Mouse (Mus musculus) C2C12 (cell line): ENCODE data around the gene Dscaml1. TPM values are rescaled to one million over a fixed set of nuclear protein-coding genes. Genes with fewer than 3 reads are reported as not detected.

Experiments
- H3K27me3 ChIP-seq: one replicate; pipeline ENCODE4 v1.6.1; 2011; ENCODE audit not compliant: control insufficient read depth, insufficient read depth, insufficient read length
- H3K36me3 ChIP-seq: one replicate; pipeline ENCODE4 v1.6.1; 2011; ENCODE audit not compliant: control insufficient read depth, insufficient read depth
- H3K4me3 ChIP-seq: one replicate; pipeline ENCODE4 v1.5.1; 2011; ENCODE audit warnings: mild to moderate bottlenecking, control low read depth; ENCODE audit not compliant: poor library complexity, insufficient read depth, severe bottlenecking
- H3K79me2 ChIP-seq: one replicate; pipeline ENCODE4 v1.6.1; 2011; ENCODE audit not compliant: control insufficient read depth, insufficient read depth
- H3K79me3 ChIP-seq: one replicate; pipeline ENCODE4 v1.6.1; 2011; ENCODE audit warnings: low read depth, control low read depth
- H3ac ChIP-seq: one replicate; pipeline ENCODE3; 2011; ENCODE audit warnings: low read depth; ENCODE audit not compliant: control insufficient read depth, insufficient read length
- CEBPB ChIP-seq: IDR thresholded peaks from one replicate; pipeline ENCODE4 v1.6.1; 2011; ENCODE audit warnings: low read depth, mild to moderate bottlenecking, control low read depth, moderate library complexity
- CTCF ChIP-seq: IDR thresholded peaks from one replicate; pipeline ENCODE4 v1.5.1; 2011; ENCODE audit not compliant: control insufficient read depth, insufficient read depth, insufficient read length
- FOSL1 ChIP-seq: IDR thresholded peaks from one replicate; pipeline ENCODE4 v1.8.0; 2011; ENCODE audit warnings: mild to moderate bottlenecking, low read length; ENCODE audit not compliant: poor library complexity, insufficient read depth, severe bottlenecking
- MAX ChIP-seq: IDR thresholded peaks from one replicate; pipeline ENCODE4 v1.6.1; 2011; ENCODE audit warnings: mild to moderate bottlenecking, control low read depth
- MYOD1 ChIP-seq: IDR thresholded peaks from one replicate; pipeline ENCODE4 v1.6.1; 2011; ENCODE audit warnings: low read depth; ENCODE audit not compliant: control insufficient read depth, insufficient read length
- MYOG ChIP-seq: IDR thresholded peaks from one replicate; pipeline ENCODE4 v1.6.1; 2011; ENCODE audit not compliant: control insufficient read depth, insufficient read length; ENCODE audit errors: extremely low read depth
- USF1 ChIP-seq: IDR thresholded peaks from one replicate; pipeline ENCODE4 v1.6.1; 2011; ENCODE audit warnings: low read depth, mild to moderate bottlenecking, control low read depth, moderate library complexity
- polyA plus RNA-seq: library from polyadenylated mRNA; unstranded; fragments of >200 nt; fragmentation: generic; extraction: Trizol; gene quantifications from one replicate; pipeline ENCODE4 v1.2.1, GENCODE M21; 2012; ENCODE audit warnings: missing spikeins

Gene Dscaml1
- polyA plus RNA-seq, 1 experiment, result not detected

DNA sequence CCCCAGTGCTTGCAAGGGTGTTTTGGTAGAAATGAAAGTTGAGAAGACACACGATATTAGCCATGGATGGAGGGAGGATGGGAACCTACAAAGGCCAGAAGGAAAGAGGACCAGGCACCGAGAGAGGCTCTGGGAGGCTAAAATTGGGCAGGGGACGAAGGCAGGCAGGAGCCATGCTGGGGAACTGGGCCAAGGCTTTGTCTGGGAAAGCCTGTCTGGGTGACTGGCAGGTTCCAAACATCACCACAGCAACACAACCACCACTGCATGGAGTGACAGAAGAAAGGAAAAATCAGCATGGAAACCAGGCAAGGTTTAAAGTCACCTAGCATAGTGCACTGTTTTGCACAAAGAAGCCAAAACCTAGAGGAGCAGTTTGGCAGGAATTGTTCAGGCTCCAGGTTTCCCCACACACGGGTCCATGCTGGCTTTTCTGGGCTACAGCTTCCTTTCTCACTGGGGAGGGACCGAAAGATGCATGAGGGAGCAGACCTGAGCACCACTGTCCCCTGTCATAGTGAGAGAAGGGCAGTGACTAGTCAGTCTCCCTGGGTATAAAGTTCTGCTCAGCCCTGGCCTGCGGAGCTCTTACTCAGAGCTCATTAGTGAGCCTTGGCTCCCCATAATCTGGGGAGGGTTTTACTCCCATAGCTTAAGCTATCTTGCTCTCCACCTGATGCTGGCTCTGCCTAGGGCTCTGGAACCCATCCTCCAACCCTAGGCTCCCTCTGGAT, 211.9 kb downstream of the Dscaml1 start:
- Histone ChIP-seq H3K36me3 (no peaks in the 10 kb centered on the region), H3K79me3 (no peaks in the 10 kb centered on the region), H3K79me2 (no peaks in the 10 kb centered on the region), H3K27me3 (peaks cover 3% of the 10 kb centered on the region), H3ac (no peak overlapping the region), H3K4me3 (no peak overlapping the region)
- TF ChIP-seq CEBPB (no peak), USF1 (no peak), CTCF (no peak), MYOG (no peak)

DNA sequence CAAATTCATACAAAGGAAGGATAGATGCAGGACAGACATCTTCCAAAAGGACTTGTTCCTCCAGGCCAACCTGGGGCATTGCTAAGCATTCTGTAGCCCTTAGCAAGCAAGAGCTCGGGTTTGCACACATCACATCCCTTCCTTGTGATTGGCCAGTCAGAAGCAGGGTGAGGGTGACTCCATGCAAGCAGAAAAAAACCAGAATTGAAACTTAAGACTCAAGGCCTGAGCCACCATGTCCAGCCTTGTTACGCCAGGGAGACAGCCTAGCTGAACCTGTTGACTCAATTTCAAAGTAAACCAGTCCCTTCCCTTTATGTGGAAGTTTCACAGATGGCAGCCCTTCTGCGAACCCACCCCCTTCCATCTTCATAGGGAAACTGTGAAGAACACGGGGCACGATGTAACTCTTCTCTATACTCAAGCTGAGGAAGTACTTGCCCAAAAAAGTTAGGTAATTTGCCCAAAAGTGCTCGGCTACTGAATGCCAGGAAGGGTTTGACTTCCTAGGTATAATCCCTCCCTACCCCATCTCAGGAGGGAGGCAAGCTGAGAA, 218.5 kb downstream of the Dscaml1 start:
- TF ChIP-seq CEBPB, result no peak
- no peak for TF ChIP-seq MYOD1
- TF ChIP-seq MYOG, result no peak
- TF ChIP-seq FOSL1, result no peak
- TF ChIP-seq USF1, result no peak
- TF ChIP-seq CTCF, result no peak
- TF ChIP-seq MAX, result no peak
- H3K36me3 ChIP-seq, result no peaks in the 10 kb centered on the region

DNA sequence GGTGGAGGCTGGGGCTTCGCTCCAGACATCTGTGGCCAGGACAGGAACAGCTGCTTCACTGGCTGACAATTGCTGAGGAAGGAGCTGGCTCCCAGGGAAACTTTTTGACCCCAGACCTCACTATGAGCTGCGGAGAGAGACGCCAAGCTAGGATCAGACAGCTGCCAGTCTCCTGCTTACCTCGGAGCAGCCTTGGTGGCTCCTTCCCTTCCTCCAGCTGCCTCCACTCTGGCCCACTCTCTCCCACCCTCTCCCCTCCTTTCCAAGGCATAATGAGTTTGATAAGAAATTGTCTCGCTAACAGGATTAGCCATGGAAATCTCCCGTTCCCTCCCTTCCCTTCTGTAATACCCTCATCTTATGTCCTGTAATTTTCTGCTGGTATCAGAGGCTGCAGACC, 219.1 kb downstream of the Dscaml1 start:
- Histone ChIP-seq H3K79me3 (no peaks in the 10 kb centered on the region), H3K4me3 (no peak overlapping the region), H3ac (no peak overlapping the region), H3K79me2 (no peaks in the 10 kb centered on the region), H3K36me3 (no peaks in the 10 kb centered on the region), H3K27me3 (peaks cover 8% of the 10 kb centered on the region)
- TF ChIP-seq MYOG, result no peak

More for the DNA sequence above, 218.5 kb downstream of the Dscaml1 start:
- Histone ChIP-seq H3K4me3 (no peak overlapping the region), H3ac (no peak overlapping the region), H3K79me3 (no peaks in the 10 kb centered on the region), H3K79me2 (no peaks in the 10 kb centered on the region), H3K27me3 (peaks cover 8% of the 10 kb centered on the region)

DNA sequence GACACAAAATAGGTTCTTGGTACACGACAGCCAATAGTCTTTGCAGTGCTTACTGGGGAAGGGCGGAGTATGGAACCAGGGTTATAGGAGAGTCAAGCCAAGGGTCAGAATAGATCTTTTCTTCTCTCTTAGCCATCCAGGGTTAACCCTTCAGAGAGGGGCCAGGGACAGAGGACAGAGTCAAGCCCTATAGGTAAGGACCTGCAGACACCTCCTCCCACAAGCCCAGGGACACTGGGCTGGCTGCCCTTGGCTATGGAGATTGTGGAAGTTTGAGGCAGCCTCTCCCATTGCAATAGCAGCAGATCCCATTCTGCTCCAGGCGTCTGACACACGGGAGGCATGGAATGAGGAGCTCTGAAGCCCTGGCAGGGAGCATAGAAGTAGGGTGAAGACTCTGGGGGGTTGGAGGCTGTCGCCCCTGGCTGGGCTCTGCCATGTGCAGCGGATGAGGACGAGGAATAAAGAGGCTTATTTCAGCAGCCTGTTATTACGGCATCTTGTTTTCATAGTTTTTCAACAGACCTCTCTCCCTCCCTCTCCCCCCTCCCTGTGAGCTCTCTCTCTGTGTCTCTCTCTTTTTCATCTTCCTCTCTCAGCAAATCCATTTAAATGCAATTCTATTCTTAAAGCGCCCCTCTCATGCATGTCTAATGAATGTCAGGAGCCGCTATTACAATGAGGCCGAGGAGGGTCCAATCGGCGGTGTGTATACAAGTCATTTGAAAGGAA, 224.8 kb downstream of the Dscaml1 start:
- Histone ChIP-seq H3K36me3 (no peaks in the 10 kb centered on the region), H3K79me2 (no peaks in the 10 kb centered on the region), H3K4me3 (no peak overlapping the region), H3K79me3 (no peaks in the 10 kb centered on the region), H3K27me3 (peaks cover 10% of the 10 kb centered on the region), H3ac (no peak overlapping the region)
- TF ChIP-seq CTCF (no peak), MAX (no peak)

DNA sequence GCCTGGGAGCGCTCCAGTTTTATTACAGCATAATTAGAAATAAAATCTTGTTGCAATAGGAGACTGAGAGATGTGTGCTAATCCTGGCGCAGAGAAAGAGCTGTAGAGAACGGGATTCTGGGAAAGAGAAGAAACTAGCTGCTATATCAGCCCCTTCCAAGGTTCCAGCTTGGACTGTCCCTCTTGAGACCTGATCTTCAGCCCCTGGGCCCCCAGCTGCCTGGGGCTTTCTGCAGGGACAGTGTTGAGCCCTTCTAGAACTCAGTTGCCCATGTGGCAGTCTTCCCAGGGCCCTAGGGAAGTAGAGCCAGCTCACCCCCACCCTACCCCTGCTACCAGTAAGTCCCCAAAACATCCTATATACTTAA, 225.4 kb downstream of the Dscaml1 start:
- H3K79me3 ChIP-seq, result no peaks in the 10 kb centered on the region
- H3K27me3 ChIP-seq, result peaks cover 10% of the 10 kb centered on the region
- no peaks in the 10 kb centered on the region for H3K36me3 ChIP-seq
- no peaks in the 10 kb centered on the region for H3K79me2 ChIP-seq
- H3K4me3 ChIP-seq, result no peak overlapping the region
- no peak overlapping the region for H3ac ChIP-seq
- no peak for TF ChIP-seq CTCF

DNA sequence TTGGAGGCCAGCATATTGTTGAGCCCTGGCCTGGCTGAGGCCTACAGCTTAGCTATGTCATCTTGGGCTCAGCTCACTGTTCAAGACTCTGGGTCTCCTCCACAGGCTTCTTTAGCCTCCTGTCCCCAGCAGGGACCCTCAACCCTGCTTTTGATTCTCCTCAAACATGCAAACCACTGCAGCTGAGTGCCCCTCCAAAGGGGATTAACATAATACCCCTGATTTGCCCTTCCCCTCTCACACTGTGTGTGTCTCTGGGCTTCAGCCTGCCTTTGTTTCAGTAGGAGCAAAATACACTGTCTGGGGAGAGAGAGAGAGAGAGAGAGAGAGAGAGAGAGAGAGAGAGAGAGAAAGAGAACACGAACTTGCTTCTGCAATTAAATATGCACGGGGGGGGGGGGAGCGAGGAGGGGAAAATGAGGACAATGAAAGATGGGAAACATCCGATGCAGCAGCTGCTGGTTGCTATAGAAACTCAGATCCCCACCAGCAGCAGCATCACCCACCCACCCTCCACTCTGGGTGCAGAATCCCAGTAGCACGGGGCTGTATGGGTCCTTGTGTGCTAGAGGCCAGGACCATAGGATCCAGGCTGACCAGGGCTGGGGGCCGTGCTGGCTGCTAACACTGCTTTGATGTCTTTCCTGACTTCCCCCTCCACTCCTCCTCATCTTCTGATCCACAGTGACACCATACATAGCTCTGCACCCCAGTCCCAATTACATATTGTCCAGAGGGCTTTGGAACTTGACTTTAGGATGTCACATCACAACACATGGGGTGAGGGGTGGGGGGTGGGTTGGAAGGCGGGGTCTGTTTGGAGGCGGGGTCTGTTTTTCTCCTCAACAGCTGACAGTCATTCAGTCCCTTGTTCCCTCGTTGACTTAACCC, 231.0 kb downstream of the Dscaml1 start:
- H3K79me2 ChIP-seq, result no peaks in the 10 kb centered on the region
- H3ac ChIP-seq, result no peak overlapping the region
- peaks cover 5% of the 10 kb centered on the region for H3K27me3 ChIP-seq
- H3K36me3 ChIP-seq, result no peaks in the 10 kb centered on the region
- no peak for TF ChIP-seq USF1
- no peak for TF ChIP-seq CTCF
- TF ChIP-seq MYOG, result no peak
- no peak for TF ChIP-seq MYOD1
- no peak overlapping the region for H3K4me3 ChIP-seq
- no peaks in the 10 kb centered on the region for H3K79me3 ChIP-seq
